Mouse (Mus musculus) heart, postnatal 0 days (tissue): ENCODE measurements around the gene Pld5.

Source experiments
- CTCF ChIP-seq: IDR thresholded peaks from 2 replicates; pipeline ENCODE4 v1.5.1; 2016; ENCODE audit warnings: antibody characterized with exemption, control low read depth, low read depth
- EP300 ChIP-seq: IDR thresholded peaks from 2 replicates; pipeline ENCODE4 v1.6.1; 2016; ENCODE audit warnings: antibody characterized with exemption, low read depth

- no peak for TF ChIP-seq CTCF
- no peak for TF ChIP-seq EP300
Observed at GRCm38 (mm10) chr1:175946718-175947315, 328.3 kb downstream of the Pld5 start.
